Mouse (Mus musculus): Measurements from ENCODE around the gene Hoxd1.

DNA sequence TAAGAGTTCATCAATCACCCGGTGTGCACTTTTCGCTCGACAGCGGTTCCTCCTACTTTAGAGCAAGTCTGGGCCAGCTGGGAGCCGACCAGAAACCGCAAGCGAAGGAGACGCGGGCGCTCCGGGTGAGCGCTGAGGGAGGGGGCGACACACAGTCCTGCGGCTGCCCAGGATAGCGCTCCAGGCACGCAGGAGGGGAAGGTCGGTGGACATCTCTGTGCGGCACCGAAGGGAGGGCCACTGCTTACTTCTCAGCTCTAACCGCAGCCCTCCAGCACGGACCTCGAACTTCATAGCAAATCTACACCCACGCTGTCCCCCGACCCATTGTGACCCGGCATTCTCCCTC is 9.6 kb upstream of the Hoxd1 start:
- TF ChIP-seq CTCF (IDR thresholded peaks at IDR 0.05; ENCODE audit: low read depth), result no peak
- TF ChIP-seq EP300 (IDR thresholded peaks at IDR 0.05; ENCODE audit: low read depth), result no peak
